Mouse (Mus musculus) hindbrain, embryonic 16.5 days (tissue): Measurements from ENCODE around the gene Pigv. TPM values are rescaled to one million over a fixed set of nuclear protein-coding genes. Genes with fewer than 3 reads are reported as not detected.
A peak's percentile ranks its signal among the peaks of the same experiment; 100 is the strongest.

Source experiments
- ATAC-seq: fragments of 200-750 bp; cut with Nextera tagmentation; 2 replicates; pipeline ENCODE4 v1.8.0; 2017; ENCODE audit warnings: moderate TSS enrichment, moderate library complexity
- H3K27ac ChIP-seq: fragments of 300-500 bp; sonication (generic); 2 replicates; pipeline ENCODE4 v1.5.1; 2014; ENCODE audit warnings: low read depth, mild to moderate bottlenecking, control low read depth, low read length, moderate library complexity
- H3K27me3 ChIP-seq: fragments of 300-500 bp; sonication (generic); replicated peaks from 2 replicates; pipeline ENCODE4 v1.6.1; 2014; ENCODE audit warnings: low read length; ENCODE audit not compliant: control insufficient read depth, insufficient read depth
- H3K36me3 ChIP-seq: fragments of 300-500 bp; sonication (generic); 2 replicates; pipeline ENCODE4 v1.6.1; 2014; ENCODE audit warnings: mild to moderate bottlenecking, low read length, moderate library complexity, mixed read lengths; ENCODE audit not compliant: control insufficient read depth, insufficient read depth
- H3K4me1 ChIP-seq: fragments of 300-500 bp; sonication (generic); 2 replicates; pipeline ENCODE4 v1.6.1; 2014; ENCODE audit warnings: low read depth, low read length; ENCODE audit not compliant: control insufficient read depth, insufficient read depth
- H3K4me2 ChIP-seq: fragments of 300-500 bp; sonication (generic); 2 replicates; pipeline ENCODE4 v1.6.1; 2014; ENCODE audit warnings: mild to moderate bottlenecking, low read length, control low read depth, moderate library complexity
- H3K4me3 ChIP-seq: fragments of 300-500 bp; sonication (generic); 2 replicates; pipeline ENCODE4 v1.5.1; 2014; ENCODE audit warnings: mild to moderate bottlenecking, low read length, control low read depth, moderate library complexity
- H3K9ac ChIP-seq: fragments of 300-500 bp; sonication (generic); 2 replicates; pipeline ENCODE4 v1.6.1; 2014; ENCODE audit warnings: low read depth, mild to moderate bottlenecking, control low read depth, low read length, moderate library complexity
- H3K9me3 ChIP-seq: fragments of 300-500 bp; sonication (generic); 2 replicates; pipeline ENCODE4 v1.6.1; 2014; ENCODE audit warnings: mild to moderate bottlenecking, low read length, moderate library complexity; ENCODE audit not compliant: control insufficient read depth
- WGBS: fragments of 180-500 bp; shearing (Covaris S2); extraction: QIAGEN DNeasy Blood & Tissue Kit; methylation state at CpG from one replicate; pipeline ENCODE4 v1.1.7; 2014; 5-methylcytosine and 5-hydroxymethylcytosine counted together
- polyA plus RNA-seq: library from polyadenylated mRNA; unstranded; fragments of >200 nt; fragmentation: Nextera tagmentation; extraction: Ambion mirVana; gene quantifications from 2 replicates; pipeline ENCODE4 v1.2.1, GENCODE M21; 2015

Pigv gene
- polyA plus RNA-seq, 1 experiment from 2014 or later: 15.9 TPM

- Histone ChIP-seq H3K4me3 (no peak overlapping the region), H3K9me3 (peaks cover 7% of the 10 kb centered on the region; the same call in 1 of the 2 replicates), H3K36me3 (no peaks in the 10 kb centered on the region), H3K9ac (no peak overlapping the region), H3K4me1 (peaks cover 3% of the 10 kb centered on the region; the same call in 1 of the 2 replicates), H3K27me3 (no peaks in the 10 kb centered on the region), H3K27ac (no peak overlapping the region), H3K4me2 (no peak overlapping the region)
- 82% methylated on average over 3 of the region's 3 CpGs for WGBS
- no peak for ATAC-seq
These were observed 27.3 kb downstream of the Pigv start for GRCm38 (mm10) chr4:133645195-133645594.

- no peaks in the 10 kb centered on the region for H3K36me3 ChIP-seq
- H3K27ac ChIP-seq: no peak overlapping the region; the same call in 1 of the 2 replicates
- no peaks in the 10 kb centered on the region for H3K27me3 ChIP-seq
- no peak overlapping the region for H3K4me3 ChIP-seq
- WGBS: 87% methylated on average over 5 of the region's 5 CpGs
- H3K4me2 ChIP-seq: no peak overlapping the region
- no peak overlapping the region for H3K9ac ChIP-seq
- peaks cover 21% of the 10 kb centered on the region for H3K4me1 ChIP-seq
- no peak for ATAC-seq
- H3K9me3 ChIP-seq: no peaks in the 10 kb centered on the region
These were observed 38.4 kb downstream of the Pigv start for GRCm38 (mm10) chr4:133634043-133634410.

- Histone ChIP-seq H3K9me3 (no peaks in the 10 kb centered on the region), H3K9ac (peak overlapping the region; percentile 99), H3K27me3 (no peaks in the 10 kb centered on the region), H3K4me2 (peak overlapping the region; percentile 71), H3K27ac (peak overlapping the region; percentile 90), H3K36me3 (no peaks in the 10 kb centered on the region), H3K4me3 (peak overlapping the region; percentile 92), H3K4me1 (peaks cover 21% of the 10 kb centered on the region)
- WGBS: 25% methylated on average over 15 of the region's 47 CpGs
- peak; percentile 90 for ATAC-seq
These were observed 39.0 kb downstream of the Pigv start for GRCm38 (mm10) chr4:133633332-133634042.

GRCm38 (mm10) chr4:133632483-133633327, 39.7 kb downstream of the Pigv start:
- H3K4me1 ChIP-seq: peaks cover 21% of the 10 kb centered on the region
- H3K4me3 ChIP-seq: peak overlapping the region; percentile 92
- no peaks in the 10 kb centered on the region for H3K36me3 ChIP-seq
- H3K27ac ChIP-seq: peak overlapping the region; percentile 90
- under 1% methylated on average over 47 of the region's 69 CpGs for WGBS
- peak overlapping the region; percentile 71 for H3K4me2 ChIP-seq
- no peaks in the 10 kb centered on the region for H3K27me3 ChIP-seq
- peak; percentile 75 for ATAC-seq
- H3K9ac ChIP-seq: peak overlapping the region; percentile 99
- no peaks in the 10 kb centered on the region for H3K9me3 ChIP-seq

- Histone ChIP-seq H3K9me3 (no peaks in the 10 kb centered on the region), H3K9ac (peak overlapping the region; percentile 99), H3K27me3 (no peaks in the 10 kb centered on the region), H3K4me2 (peak overlapping the region; percentile 71), H3K36me3 (no peaks in the 10 kb centered on the region), H3K4me3 (peak overlapping the region; percentile 92), H3K4me1 (peaks cover 21% of the 10 kb centered on the region), H3K27ac (no peak overlapping the region)
- 30% methylated on average over 9 of the region's 9 CpGs for WGBS
- no peak for ATAC-seq
These were observed 40.6 kb downstream of the Pigv start for GRCm38 (mm10) chr4:133631769-133632411.

- H3K4me1 ChIP-seq: peaks cover 21% of the 10 kb centered on the region
- 84% methylated on average over 14 of the region's 14 CpGs for WGBS
- no peaks in the 10 kb centered on the region for H3K9me3 ChIP-seq
- H3K4me3 ChIP-seq: no peak overlapping the region
- no peak for ATAC-seq
- H3K36me3 ChIP-seq: 0 out of 2 replicates have a peak, but pooled peaks cover under 1% of the 10 kb centered on the region
- peak overlapping the region; percentile 71 for H3K4me2 ChIP-seq
- H3K27ac ChIP-seq: no peak overlapping the region
- no peaks in the 10 kb centered on the region for H3K27me3 ChIP-seq
- no peak overlapping the region for H3K9ac ChIP-seq
These were observed 41.2 kb downstream of the Pigv start for GRCm38 (mm10) chr4:133631071-133631768.

GRCm38 (mm10) chr4:133630326-133630920, 42.0 kb downstream of the Pigv start:
- Histone ChIP-seq H3K27me3 (no peaks in the 10 kb centered on the region), H3K4me1 (peaks cover 21% of the 10 kb centered on the region), H3K9me3 (no peaks in the 10 kb centered on the region), H3K27ac (no peak overlapping the region), H3K36me3 (peaks cover 7% of the 10 kb centered on the region; the same call in 1 of the 2 replicates), H3K4me2 (no peak overlapping the region), H3K9ac (no peak overlapping the region), H3K4me3 (no peak overlapping the region)
- 90% methylated on average over 8 of the region's 8 CpGs for WGBS
- no peak for ATAC-seq

- Histone ChIP-seq H3K9ac (no peak overlapping the region), H3K36me3 (peaks cover 8% of the 10 kb centered on the region; the same call in 1 of the 2 replicates), H3K27me3 (no peaks in the 10 kb centered on the region), H3K27ac (no peak overlapping the region), H3K9me3 (no peaks in the 10 kb centered on the region), H3K4me3 (no peak overlapping the region), H3K4me1 (peaks cover 21% of the 10 kb centered on the region), H3K4me2 (no peak overlapping the region)
- no peak for ATAC-seq
- WGBS: 78% methylated on average over 7 of the region's 7 CpGs
These were observed 43.3 kb downstream of the Pigv start for GRCm38 (mm10) chr4:133629191-133629590.
